Mouse (Mus musculus) hindlimb bud, embryonic 11.5 days (tissue): ENCODE results near the gene Klhl30.

Experiments used
- DNase-seq: peaks from one replicate; pipeline ENCODE4 v3.0.0-alpha.2; 2012; ENCODE audit warnings: low read depth, low spot score; ENCODE audit errors: extremely low spot score

Gene Klhl30

DNA sequence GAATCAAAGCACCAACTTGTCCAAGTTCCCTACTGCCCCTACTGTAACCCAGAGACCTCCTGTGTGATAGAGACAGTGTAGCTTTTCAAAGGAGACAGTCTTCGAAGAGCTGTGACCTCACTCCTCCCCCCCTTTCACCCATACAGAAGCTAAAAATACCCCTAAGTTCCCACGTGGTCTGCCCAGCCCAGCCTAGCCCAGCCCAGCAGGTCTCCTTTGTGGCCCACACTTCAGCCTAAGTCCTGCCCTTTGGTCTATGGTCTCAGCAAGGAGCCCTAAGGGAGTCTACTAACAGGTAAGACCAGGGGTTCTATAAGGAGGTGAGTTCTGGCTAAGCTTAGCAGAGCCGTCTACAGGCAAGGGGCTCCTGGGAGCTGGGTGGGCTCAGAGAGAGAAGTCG is at the start of gene Klhl30:
TSS of gene Klhl30 (plus strand) at position 176 of the 400 bp plus-strand sequence.
- DNase-seq = no peak

DNA sequence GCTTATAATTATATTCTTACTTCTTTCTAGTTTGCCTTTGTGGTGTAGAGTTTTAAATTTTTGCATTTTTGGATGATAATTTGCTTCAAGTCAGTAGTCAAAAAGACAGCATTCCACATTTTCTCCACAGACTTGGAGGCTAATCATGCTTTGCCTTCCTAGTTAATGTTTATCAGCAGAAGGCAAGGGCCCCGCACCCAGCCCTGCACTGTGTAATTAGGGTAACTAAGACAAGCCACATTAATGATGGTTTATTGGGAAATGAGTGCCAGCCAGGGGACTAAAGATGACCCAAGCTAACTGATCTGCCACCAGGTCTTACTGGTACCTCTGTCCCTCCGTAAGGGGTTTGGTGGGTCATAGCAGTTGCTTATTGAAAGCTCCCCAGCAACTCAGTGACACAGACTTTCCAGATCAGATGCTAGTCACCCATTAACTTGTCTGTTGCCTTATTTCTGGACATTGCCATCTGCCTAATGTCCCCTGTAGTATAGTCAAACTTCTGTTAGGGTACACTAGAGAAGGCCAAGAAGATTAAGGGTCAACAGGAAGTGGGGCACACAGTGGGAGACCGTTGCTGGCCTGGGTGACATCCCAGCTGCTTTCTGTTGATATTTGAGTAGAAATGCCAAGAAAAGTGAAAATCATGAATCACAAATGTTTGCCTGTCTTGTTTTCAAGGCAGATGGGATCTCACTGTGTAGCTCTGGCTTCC is 49.5 kb upstream of the Klhl30 start:
- no peak for DNase-seq

DNA sequence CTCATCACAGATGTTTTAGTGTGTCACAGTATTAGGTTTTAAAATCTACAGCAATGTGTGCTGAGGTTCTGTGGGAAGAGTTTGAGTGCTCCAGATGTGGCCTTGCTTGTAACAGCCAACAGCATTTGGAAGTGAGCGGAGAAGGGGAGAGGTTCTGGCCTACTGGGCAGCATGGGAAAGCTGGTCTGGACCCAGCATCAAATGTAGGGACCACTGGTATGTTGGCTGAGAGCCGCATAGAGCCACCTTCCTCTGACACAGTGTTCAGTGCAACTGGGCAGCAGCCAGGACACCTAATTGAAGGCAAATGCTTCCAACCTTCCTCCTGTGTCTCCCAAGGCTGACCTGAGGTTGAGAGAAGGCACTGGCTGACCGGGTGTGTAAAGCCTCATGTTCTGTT is 48.8 kb upstream of the Klhl30 start:
- no peak for DNase-seq

DNA sequence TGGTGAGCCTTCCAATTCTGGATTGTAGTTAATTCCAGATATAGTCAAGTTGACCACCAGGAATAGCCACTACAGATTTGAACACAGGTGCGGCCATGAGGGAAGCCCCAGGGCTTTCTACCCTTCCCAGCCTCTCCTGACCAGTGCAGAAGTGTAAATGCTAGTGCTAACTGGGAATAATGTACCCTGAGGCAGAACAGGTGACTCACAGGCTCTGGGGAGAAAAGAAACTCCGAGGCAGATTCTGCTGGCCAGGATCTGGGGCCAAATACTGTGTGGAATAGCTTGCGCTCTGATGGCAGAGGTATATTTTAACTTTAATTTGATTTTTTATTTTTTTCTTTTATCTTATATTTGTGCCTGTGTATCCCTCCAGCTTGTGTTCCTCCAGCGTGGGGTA is 46.2 kb upstream of the Klhl30 start:
- DNase-seq = no peak

DNA sequence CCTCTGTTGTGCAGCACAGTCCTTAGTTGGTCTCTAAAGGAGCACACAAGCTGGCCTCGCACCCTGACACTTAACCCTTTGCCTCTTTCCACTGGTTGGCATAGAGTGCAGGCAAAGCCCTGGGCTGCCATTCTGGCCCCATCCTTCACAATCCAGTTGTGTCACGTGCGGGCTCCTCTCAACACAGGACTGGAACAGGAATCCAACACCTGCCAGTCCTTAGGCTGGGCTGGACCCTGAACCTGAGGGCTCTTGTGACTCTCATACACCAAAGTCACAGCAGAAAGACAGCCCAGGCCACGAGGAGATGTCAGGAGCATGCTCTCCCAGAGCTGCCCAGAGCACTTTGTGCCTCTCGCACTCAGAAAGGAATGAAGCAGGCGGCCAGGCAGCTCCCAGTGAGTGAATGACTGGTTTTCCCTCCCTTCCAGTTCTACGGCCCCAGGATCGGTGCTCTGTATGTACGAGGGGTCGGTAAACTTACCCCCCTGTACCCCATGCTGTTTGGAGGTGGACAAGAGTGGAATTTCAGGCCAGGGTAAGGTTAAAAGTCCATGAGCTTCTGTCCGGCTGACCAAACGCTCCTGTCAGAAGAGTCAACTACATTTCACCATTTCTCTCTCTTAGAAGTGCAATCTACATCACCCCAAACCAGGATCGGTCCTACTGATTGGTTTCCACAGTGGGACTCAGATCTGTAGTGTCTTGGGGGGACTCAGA is 41.3 kb upstream of the Klhl30 start:
- DNase-seq = no peak

DNA sequence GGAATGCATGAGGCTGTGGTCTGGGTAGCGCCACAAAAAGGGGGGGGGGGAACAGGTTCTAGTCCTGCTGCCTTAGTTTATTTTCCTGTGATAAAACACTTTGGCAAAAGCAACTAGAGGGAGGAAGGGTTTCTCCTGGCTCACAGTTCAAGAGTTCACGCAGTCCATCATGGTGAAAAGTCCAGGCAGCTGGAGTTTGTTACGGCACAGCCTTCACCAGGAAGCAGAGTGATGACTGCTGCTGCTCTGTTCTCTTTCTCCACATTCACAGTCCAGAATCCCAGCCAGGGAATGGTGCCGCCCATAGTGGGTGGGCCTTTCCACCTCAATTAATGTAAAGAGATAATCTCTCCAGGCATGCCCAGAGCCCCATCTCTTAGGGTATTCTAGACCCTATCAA is 38.5 kb upstream of the Klhl30 start:
- no peak for DNase-seq

DNA sequence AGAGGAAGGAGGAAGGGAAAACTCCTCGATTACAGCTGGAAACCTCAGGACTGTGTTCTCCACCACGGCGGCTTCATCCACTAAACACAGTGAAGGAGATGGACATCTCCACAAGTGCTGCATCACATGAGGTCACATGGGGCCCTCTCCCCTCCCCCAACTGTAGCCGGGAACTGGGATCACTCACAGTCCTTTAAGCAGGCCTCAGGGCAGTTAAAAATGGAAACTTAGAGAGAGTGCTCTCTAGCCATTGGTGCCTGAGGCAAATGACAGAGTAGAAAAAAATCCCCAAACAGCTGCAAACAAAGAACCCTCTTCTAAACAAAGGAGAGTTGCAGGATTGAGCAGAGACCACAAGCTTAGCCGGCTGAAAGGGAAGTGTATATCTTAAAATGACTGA is 37.6 kb upstream of the Klhl30 start:
- DNase-seq = no peak

DNA sequence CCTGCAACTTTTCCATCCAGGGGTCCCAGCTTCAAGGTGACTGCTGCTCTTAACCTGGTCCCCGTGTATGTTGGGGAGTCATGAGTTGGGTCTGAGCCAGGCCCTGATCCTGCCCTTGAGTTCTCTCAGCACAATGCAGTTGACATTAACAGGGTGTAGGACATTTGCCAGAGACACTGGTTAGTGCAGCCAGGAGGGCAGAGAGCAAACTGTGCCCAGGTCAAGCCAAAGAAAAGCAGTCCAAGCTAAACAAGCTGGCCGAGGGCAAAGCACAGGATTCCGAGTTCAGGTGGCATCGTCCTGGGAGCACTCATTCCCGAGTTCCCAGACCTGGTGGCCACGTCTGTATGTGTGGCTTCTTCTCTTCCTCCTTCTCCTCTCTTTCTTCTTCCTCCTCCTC is 33.2 kb upstream of the Klhl30 start:
- DNase-seq = no peak

DNA sequence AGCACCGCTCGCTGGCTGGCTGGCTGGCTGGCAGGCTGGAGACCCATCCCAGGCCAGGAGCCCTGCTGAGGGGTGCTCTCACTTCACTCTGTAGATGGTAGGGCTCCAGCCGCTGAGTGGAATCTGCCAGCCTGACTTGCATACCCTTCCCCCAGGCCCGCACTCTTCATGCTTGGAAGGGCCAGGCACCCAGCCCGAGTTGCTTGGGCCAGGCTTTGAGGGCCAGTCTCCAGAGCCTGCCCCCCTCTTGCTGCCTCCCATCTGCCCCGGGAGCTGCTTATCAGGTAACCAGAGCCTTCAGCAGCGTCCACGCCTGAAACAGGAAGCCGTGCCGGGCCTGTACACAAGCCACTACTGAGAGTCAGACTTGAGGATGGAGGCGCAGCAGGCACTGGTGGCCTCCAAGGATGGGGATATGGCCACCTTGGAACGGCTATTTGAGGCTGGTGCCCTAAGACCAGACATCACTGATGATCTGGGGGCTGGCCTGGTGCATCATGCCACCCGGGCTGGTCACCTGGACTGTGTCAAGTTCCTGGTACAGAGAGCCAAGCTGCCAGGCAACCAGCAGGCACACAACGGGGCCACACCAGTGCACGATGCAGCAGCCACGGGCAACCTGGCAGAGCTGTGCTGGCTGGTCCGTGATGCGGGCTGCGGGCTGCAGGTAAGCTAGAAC is 28.9 kb upstream of the Klhl30 start, which contains the start of gene Espnl:
TSS of gene Espnl (plus strand) at position 316 of the 679 bp plus-strand sequence.
- DNase-seq = no peak

DNA sequence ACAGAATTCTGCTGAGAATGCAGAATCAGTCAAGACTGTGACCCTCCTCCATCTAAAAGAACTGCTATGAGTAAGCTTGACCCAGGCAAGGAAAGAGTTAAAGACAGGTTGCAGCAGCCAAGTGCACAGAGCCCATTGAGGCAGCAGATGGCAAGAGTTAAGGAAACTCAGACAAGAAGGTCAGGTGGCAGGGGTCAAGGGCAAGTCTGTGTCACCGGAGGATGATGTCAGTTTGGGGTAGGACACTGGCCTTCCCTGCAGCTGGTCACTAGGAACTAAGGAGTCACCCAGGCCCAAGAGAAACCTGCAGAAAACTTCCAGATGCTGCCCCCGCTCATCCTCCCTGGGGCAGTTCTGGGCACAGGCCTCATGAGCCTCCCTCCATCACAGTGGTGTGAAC is 26.2 kb upstream of the Klhl30 start:
- no peak for DNase-seq

DNA sequence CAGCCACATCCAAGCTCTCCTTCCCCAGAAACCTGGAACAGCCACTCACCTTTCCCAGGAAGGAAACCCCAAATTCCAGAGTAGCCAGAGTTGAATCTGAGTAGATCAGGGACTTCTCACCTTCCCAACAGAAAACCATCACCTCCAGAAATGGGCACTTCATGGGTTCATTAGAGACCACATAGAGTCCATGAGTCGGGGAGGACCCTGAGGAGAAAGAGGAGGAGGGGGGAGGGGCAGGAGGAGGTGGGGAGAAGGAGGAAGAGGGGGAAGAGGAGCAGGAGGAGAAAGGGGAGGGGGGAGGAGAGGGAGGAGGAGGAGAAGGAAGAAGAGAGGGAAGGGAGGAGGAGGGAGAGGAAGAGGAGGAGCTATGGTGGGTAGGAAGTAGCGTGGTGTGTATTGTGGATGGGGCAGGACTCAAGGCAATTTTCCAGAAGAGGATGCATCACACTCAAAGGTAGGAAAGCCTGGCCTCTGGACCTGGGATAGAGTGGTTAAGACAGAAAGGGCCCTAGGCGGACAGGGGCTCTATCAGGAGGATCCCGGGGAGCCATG is 25.3 kb upstream of the Klhl30 start:
- DNase-seq = no peak

DNA sequence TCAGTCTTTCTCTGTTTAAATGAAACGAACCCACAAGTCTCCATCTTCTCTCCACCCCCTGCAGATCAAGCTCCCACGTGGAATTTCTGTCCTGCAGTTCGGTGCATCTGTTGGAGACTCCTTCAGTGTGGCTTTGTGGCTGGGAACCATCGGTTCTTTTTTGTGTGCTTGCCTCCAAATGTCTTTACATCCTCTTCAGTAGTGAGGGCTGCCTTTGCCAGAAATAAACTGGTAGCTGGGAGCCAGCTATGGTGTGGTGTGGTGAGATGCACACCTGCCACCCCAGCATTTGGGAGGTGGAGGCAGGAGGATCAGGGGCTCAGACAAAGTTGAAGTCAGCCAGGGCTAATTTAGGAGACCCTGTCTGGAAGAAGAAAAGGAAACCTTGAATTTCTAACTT is 18.7 kb upstream of the Klhl30 start:
- no peak for DNase-seq

DNA sequence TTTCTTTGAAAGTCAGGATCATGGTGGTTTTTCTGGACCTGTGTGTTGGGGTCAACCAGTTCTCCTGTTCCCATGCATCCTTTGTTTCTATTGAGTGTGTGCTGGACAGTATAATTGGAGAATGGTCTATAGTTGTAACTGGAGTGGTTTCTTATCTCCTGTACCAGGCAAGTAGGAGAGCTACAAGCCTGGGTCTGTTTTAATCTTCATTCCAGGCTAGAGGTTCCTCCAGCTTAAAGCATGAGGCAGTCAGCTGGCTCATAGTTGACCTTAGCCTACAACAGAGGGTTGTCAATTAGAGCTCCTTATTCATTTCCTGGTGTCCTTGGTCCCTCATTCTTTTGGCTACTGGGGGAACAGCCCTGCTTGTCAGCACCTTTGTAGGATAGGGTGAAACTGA is 17.2 kb upstream of the Klhl30 start:
- no peak for DNase-seq

DNA sequence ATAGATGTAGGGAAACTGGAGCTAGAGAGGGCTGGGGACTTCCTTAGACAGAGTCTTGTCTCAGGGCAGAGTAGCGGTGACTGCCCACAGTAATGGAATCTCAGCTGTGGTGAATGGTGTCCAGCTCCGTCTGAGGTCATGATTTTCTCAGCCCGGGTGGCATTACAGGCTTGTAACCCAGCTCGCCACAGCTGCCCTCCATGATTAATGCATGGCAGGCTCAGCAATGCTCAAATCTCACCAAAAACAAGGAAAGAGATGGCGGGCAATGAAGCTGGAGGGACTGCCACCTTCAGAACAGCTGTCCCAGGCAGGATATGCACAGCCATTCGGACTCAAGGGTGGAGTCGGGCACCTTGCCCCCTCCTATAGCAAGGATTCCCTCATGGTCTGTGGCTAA is 13.5 kb upstream of the Klhl30 start:
- no peak for DNase-seq

DNA sequence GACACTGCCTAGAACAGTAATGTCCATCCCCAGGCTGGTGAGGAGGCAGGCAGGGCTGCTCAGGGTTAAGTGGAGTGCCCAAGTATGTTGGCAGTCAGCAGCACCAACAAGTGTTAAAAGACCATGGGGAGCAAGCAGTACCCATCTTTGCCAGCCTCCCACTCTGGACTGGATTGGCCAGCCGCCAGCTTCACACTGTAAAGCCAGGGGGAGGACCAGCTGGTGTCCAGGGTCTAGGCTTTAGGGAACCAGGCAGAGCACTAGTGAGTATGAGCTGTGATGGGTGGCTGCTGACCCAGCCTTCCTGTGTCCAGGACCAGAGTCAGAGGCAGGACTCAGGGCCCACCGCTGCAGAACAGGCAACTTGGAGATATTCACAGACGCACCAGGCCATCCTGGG is 6.8 kb upstream of the Klhl30 start:
- no peak for DNase-seq

DNA sequence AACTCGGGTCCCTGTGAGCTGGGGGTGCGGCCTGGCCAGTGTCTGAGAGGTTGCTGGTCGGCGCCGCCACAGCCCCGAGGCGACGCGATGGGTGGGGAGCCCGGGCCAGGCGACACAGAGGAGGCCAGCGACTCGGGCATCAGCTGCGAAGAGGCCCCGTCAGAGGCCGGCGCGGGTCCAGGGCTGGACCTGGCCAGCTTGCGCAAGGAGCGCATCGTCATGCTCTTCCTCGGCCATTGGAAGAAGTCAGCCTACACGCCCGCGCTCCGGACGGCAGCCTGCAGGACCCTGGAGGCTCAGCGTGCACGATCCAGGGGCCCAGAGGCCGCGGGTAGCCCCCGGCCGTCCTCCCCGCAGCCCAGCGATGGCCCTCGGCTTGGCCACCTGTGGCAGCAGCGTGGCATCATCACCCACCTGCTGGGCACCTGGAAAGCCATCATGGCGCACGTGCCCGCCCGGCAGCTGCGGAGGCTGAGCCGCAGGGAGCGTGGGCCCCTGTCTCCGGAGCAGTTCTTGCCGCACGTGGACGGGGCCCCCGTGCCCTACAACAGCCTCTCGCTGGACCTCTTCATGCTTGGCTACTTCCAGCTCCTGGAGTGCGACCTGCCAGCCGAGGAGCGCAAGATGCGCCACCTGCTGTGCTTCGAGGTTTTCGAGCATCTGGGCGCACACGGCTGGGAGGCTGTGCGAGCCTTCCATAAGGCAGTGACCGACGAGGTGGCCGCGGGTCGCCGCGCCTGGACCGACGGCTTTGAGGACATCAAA is 5.7 kb upstream of the Klhl30 start:
- no peak for DNase-seq

DNA sequence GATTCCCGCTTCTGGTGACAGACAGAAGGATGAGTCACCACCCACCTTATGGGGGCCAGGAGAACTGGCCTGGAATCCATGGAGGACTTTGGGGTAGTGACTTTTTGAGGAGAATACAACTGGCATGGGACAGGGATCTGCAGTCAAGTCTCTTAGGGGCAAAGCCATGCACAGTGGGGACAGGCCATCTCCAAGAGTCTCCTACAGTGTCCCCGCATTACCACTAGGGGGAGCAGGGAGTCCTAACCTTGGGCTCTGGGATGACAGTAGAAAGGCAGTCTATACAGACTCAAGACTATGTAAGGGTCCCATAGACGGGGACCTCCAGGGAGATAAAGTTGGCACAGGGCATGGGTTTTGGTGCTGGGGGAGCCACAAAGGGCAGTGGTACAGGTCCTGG is 3.9 kb upstream of the Klhl30 start:
- peak; percentile 26 for DNase-seq

DNA sequence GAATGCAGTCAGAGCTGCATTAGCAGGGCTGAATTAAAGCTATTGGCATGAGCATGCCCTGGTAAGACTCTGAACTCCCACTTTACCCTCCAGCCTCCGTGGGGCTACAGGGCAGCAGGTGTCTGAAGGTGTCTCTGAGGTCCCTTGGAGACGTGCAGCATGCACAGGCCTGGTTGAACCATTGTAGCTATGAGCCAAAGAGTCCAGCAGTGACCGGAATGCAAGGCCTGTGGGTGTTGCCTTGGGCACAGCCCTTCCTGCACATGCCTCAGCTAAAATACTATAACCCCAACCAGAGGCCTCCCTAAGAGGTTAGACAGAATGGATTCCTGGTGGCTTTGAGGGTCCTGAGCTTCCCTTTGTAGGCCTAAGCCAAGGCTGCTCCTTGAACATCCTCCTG is 433 bp downstream of the Klhl30 start:
- DNase-seq = no peak

DNA sequence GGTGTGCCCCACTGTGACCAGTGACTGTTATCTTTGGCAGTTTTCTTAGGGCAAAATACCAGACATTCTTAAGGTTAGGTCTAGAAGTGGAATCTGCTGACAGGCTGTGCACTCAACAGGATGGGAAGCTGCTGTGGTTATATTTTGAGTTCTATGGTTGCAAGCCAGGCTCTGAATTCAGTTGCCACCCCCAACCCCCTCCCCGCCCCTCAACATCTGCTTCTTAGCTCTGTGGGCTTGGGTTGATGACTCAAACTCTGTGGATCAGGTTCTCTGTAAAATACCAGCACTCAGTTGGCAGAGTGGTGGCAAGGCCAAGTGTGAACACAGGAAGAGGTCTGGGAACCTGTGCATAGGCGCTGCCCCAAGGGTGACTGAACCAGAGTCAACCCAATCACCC is 1.5 kb downstream of the Klhl30 start:
- no peak for DNase-seq

DNA sequence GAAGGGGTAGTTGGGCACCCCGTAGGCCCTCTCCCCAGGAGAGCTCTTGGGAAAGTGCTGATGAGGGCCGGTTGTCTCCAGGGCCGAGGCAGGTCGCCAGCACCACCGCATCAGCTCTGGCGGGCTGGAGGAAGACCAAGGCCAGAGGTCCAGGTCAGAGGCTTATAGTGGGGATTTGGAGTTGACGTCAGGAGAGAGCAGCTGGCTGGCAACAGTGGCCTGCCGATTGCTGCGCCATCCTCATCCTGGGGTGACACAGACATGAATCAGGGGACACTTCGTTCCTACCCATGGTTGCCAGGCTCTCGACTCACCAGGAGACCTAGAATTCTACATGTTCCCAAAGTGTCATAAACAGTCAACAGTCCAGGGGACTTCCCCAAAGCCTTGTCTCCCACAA is 5.3 kb downstream of the Klhl30 start:
- no peak for DNase-seq

DNA sequence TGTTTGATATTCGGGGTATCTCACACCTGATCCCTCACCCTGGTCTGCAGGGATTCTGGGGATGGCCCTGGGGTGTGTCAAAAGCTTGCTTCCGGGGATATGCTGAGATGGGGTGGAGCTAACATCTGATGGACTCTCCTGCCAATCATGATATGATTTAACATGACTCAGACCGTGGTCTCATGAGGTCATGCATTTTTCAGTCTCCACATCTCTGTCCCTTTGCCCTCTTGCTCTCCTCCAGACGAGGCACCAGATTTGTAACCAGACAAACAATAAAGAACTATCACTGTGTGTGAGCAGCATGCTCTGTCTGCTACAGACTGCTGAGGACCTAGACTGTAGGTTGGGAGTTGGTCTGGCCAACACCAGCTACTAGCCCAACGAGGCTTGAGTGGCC is 11.3 kb downstream of the Klhl30 start:
- no peak for DNase-seq
